Mouse (Mus musculus): ENCODE measurements at regions not wholly inside any gene's neighbourhood (a gene's known extent, or its start where the extent isn't known, plus 50 kb on each side); places are given as distances from the start of the nearest gene placed in this dataset.

- Histone ChIP-seq H3K4me3 (ENCODE audit: insufficient read depth, poor library complexity, severe bottlenecking) (no peak overlapping the region), H3K36me3 (ENCODE audit: control insufficient read depth, insufficient read depth) (no peaks in the 10 kb centered on the region), H3K79me2 (ENCODE audit: control insufficient read depth, insufficient read depth) (no peaks in the 10 kb centered on the region), H3K27me3 (ENCODE audit: control insufficient read depth, insufficient read depth, insufficient read length) (no peaks in the 10 kb centered on the region), H3K79me3 (ENCODE audit: low read depth) (no peaks in the 10 kb centered on the region), H3ac (ENCODE audit: control insufficient read depth, insufficient read length, low read depth) (no peak overlapping the region)
- TF ChIP-seq MYOD1 (IDR thresholded peaks at IDR 0.05; ENCODE audit: control insufficient read depth, insufficient read length, low read depth) (no peak), USF1 (IDR thresholded peaks at IDR 0.05; ENCODE audit: low read depth) (no peak), MYOG (IDR thresholded peaks at IDR 0.05; ENCODE audit: control insufficient read depth, extremely low read depth, insufficient read length) (no peak), CEBPB (IDR thresholded peaks at IDR 0.05; ENCODE audit: low read depth) (no peak), MAX (IDR thresholded peaks at IDR 0.05) (no peak), FOSL1 (IDR thresholded peaks at IDR 0.05; ENCODE audit: insufficient read depth, low read length, poor library complexity, severe bottlenecking) (no peak), CTCF (IDR thresholded peaks at IDR 0.05; ENCODE audit: control insufficient read depth, insufficient read depth, insufficient read length) (no peak)
These were observed 382.1 kb upstream of the Pou3f3 start for GRCm38 (mm10) chr1:42313494-42313893.

DNA sequence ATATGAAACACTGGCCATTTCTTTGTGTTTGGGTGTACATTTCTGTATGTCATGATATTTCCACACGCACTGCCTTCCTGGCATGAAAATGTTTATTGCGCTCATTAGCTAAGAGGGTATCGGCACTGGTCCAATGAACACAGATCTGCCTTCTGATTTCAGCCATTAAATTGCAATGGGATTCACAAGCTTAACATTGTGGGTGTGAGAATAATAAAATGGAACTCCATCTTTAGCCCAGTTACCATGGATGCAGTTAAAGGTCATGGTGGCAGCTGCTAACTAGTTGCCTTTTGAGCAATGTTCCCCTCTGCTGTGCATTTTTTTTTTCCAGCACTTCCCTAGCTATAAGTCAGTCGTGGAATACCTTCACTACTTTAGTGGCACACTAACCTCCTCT lies 343.7 kb upstream of the Pou3f3 start:
- Histone ChIP-seq H3K36me3 (ENCODE audit: control insufficient read depth, insufficient read depth) (no peaks in the 10 kb centered on the region), H3ac (ENCODE audit: control insufficient read depth, insufficient read length, low read depth) (no peak overlapping the region), H3K27me3 (ENCODE audit: control insufficient read depth, insufficient read depth, insufficient read length) (no peaks in the 10 kb centered on the region), H3K79me2 (ENCODE audit: control insufficient read depth, insufficient read depth) (no peaks in the 10 kb centered on the region), H3K79me3 (ENCODE audit: low read depth) (no peaks in the 10 kb centered on the region), H3K4me3 (ENCODE audit: insufficient read depth, poor library complexity, severe bottlenecking) (no peak overlapping the region)
- TF ChIP-seq CEBPB (IDR thresholded peaks at IDR 0.05; ENCODE audit: low read depth) (no peak), MYOG (IDR thresholded peaks at IDR 0.05; ENCODE audit: control insufficient read depth, extremely low read depth, insufficient read length) (no peak), MYOD1 (IDR thresholded peaks at IDR 0.05; ENCODE audit: control insufficient read depth, insufficient read length, low read depth) (no peak), FOSL1 (IDR thresholded peaks at IDR 0.05; ENCODE audit: insufficient read depth, low read length, poor library complexity, severe bottlenecking) (no peak), CTCF (IDR thresholded peaks at IDR 0.05; ENCODE audit: control insufficient read depth, insufficient read depth, insufficient read length) (no peak), MAX (IDR thresholded peaks at IDR 0.05) (no peak), USF1 (IDR thresholded peaks at IDR 0.05; ENCODE audit: low read depth) (no peak)

- no peak overlapping the region for H3ac ChIP-seq (ENCODE audit: control insufficient read depth, insufficient read length, low read depth)
- H3K4me3 ChIP-seq (ENCODE audit: insufficient read depth, poor library complexity, severe bottlenecking) = no peak overlapping the region
- H3K36me3 ChIP-seq (ENCODE audit: control insufficient read depth, insufficient read depth) = no peaks in the 10 kb centered on the region
- TF ChIP-seq MYOG (IDR thresholded peaks at IDR 0.05; ENCODE audit: control insufficient read depth, extremely low read depth, insufficient read length) (no peak), CTCF (IDR thresholded peaks at IDR 0.05; ENCODE audit: control insufficient read depth, insufficient read depth, insufficient read length) (no peak), CEBPB (IDR thresholded peaks at IDR 0.05; ENCODE audit: low read depth) (no peak), FOSL1 (IDR thresholded peaks at IDR 0.05; ENCODE audit: insufficient read depth, low read length, poor library complexity, severe bottlenecking) (no peak), MAX (IDR thresholded peaks at IDR 0.05) (no peak), MYOD1 (IDR thresholded peaks at IDR 0.05; ENCODE audit: control insufficient read depth, insufficient read length, low read depth) (no peak), USF1 (IDR thresholded peaks at IDR 0.05; ENCODE audit: low read depth) (no peak)
- no peaks in the 10 kb centered on the region for H3K79me3 ChIP-seq (ENCODE audit: low read depth)
- no peaks in the 10 kb centered on the region for H3K79me2 ChIP-seq (ENCODE audit: control insufficient read depth, insufficient read depth)
- H3K27me3 ChIP-seq (ENCODE audit: control insufficient read depth, insufficient read depth, insufficient read length) = no peaks in the 10 kb centered on the region
These were observed 343.2 kb upstream of the Pou3f3 start for GRCm38 (mm10) chr1:42352389-42352788.

GRCm38 (mm10) chr1:42353096-42353495 lies 342.5 kb upstream of the Pou3f3 start:
- no peak overlapping the region for H3ac ChIP-seq (ENCODE audit: control insufficient read depth, insufficient read length, low read depth)
- no peaks in the 10 kb centered on the region for H3K79me3 ChIP-seq (ENCODE audit: low read depth)
- TF ChIP-seq FOSL1 (IDR thresholded peaks at IDR 0.05; ENCODE audit: insufficient read depth, low read length, poor library complexity, severe bottlenecking) = no peak
- TF ChIP-seq MYOG (IDR thresholded peaks at IDR 0.05; ENCODE audit: control insufficient read depth, extremely low read depth, insufficient read length) = no peak
- TF ChIP-seq CEBPB (IDR thresholded peaks at IDR 0.05; ENCODE audit: low read depth) = no peak
- TF ChIP-seq MAX (IDR thresholded peaks at IDR 0.05) = no peak
- TF ChIP-seq USF1 (IDR thresholded peaks at IDR 0.05; ENCODE audit: low read depth) = no peak
- TF ChIP-seq MYOD1 (IDR thresholded peaks at IDR 0.05; ENCODE audit: control insufficient read depth, insufficient read length, low read depth) = no peak
- TF ChIP-seq CTCF (IDR thresholded peaks at IDR 0.05; ENCODE audit: control insufficient read depth, insufficient read depth, insufficient read length) = no peak
- H3K4me3 ChIP-seq (ENCODE audit: insufficient read depth, poor library complexity, severe bottlenecking) = no peak overlapping the region
- no peaks in the 10 kb centered on the region for H3K36me3 ChIP-seq (ENCODE audit: control insufficient read depth, insufficient read depth)
- H3K27me3 ChIP-seq (ENCODE audit: control insufficient read depth, insufficient read depth, insufficient read length) = no peaks in the 10 kb centered on the region
- H3K79me2 ChIP-seq (ENCODE audit: control insufficient read depth, insufficient read depth) = no peaks in the 10 kb centered on the region

DNA sequence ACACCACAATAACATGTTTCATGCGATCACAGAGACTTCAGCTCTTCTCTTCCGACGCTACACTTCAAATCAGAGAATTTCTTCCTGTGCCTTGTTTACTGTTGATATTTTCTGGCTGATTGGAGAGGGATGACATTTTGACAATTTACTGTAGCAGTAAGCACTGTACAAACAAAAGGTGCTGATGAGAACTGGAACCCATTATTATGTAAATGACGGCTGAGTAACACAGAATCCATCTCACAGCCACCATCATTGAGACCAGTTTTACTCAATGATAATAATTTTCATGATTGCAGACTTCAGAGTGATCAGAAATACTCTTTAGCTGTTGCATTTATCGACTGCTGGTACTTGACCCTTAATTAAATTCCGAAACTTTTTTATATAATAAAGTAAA lies 341.5 kb upstream of the Pou3f3 start:
- H3K79me2 ChIP-seq (ENCODE audit: control insufficient read depth, insufficient read depth) = no peaks in the 10 kb centered on the region
- H3K27me3 ChIP-seq (ENCODE audit: control insufficient read depth, insufficient read depth, insufficient read length) = no peaks in the 10 kb centered on the region
- TF ChIP-seq MYOG (IDR thresholded peaks at IDR 0.05; ENCODE audit: control insufficient read depth, extremely low read depth, insufficient read length) (no peak), MYOD1 (IDR thresholded peaks at IDR 0.05; ENCODE audit: control insufficient read depth, insufficient read length, low read depth) (no peak), CEBPB (IDR thresholded peaks at IDR 0.05; ENCODE audit: low read depth) (no peak), USF1 (IDR thresholded peaks at IDR 0.05; ENCODE audit: low read depth) (no peak), MAX (IDR thresholded peaks at IDR 0.05) (no peak), FOSL1 (IDR thresholded peaks at IDR 0.05; ENCODE audit: insufficient read depth, low read length, poor library complexity, severe bottlenecking) (no peak), CTCF (IDR thresholded peaks at IDR 0.05; ENCODE audit: control insufficient read depth, insufficient read depth, insufficient read length) (no peak)
- H3ac ChIP-seq (ENCODE audit: control insufficient read depth, insufficient read length, low read depth) = no peak overlapping the region
- H3K79me3 ChIP-seq (ENCODE audit: low read depth) = no peaks in the 10 kb centered on the region
- no peak overlapping the region for H3K4me3 ChIP-seq (ENCODE audit: insufficient read depth, poor library complexity, severe bottlenecking)
- H3K36me3 ChIP-seq (ENCODE audit: control insufficient read depth, insufficient read depth) = no peaks in the 10 kb centered on the region

GRCm38 (mm10) chr1:42362438-42362837 lies 333.1 kb upstream of the Pou3f3 start:
- no peak for TF ChIP-seq USF1 (IDR thresholded peaks at IDR 0.05; ENCODE audit: low read depth)
- TF ChIP-seq FOSL1 (IDR thresholded peaks at IDR 0.05; ENCODE audit: insufficient read depth, low read length, poor library complexity, severe bottlenecking) = no peak
- TF ChIP-seq CTCF (IDR thresholded peaks at IDR 0.05; ENCODE audit: control insufficient read depth, insufficient read depth, insufficient read length) = no peak

More at GRCm38 (mm10) chr1:42362438-42362837, 333.1 kb upstream of the Pou3f3 start:
- Histone ChIP-seq H3K27me3 (ENCODE audit: control insufficient read depth, insufficient read depth, insufficient read length) (no peaks in the 10 kb centered on the region), H3ac (ENCODE audit: control insufficient read depth, insufficient read length, low read depth) (no peak overlapping the region), H3K79me2 (ENCODE audit: control insufficient read depth, insufficient read depth) (no peaks in the 10 kb centered on the region), H3K79me3 (ENCODE audit: low read depth) (no peaks in the 10 kb centered on the region), H3K36me3 (ENCODE audit: control insufficient read depth, insufficient read depth) (no peaks in the 10 kb centered on the region), H3K4me3 (ENCODE audit: insufficient read depth, poor library complexity, severe bottlenecking) (no peak overlapping the region)

Measured in C2C12 (cell line).